In the genomic region with DNA sequence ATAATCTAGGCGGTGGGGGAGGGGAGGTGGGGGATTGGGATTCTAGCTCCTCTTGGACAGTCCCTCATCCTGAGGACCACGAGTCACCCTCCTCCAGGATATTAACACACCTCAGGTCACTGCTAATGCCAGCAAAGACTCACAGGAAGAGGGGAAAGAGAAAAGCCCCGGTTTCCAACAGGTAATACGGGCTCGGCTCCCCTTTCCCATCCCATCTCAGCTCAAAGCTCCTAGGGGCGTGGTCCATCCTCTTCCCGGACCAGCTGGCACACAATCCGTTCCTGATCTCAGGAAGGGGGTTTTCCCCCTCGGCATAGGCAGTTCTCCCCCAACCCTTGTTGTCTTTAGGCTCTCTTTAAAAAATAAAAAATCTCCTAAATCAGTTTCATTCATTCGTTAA, we compare ENCODE assay signal across 8 mouse cellular contexts. TPM values are rescaled to one million over a fixed set of nuclear protein-coding genes. Genes with fewer than 3 reads are reported as not detected.
DNase-seq lines count a peak whose midpoint lies in the region; ATAC-seq lines count a peak whose summit lies in the region.

No protein-coding gene starts in this region.

- H3K4me2 ChIP-seq in intestine, embryonic 14.5 days (ENCODE audit: low read length), result peak overlapping the region; percentile 71
- H3K4me2 ChIP-seq in neural tube, embryonic 12.5 days (replicated peaks), result peak overlapping the region; percentile 73

- peaks cover 17% of the 10 kb centered on the region; the same call in 1 of the 2 replicates for H3K4me1 ChIP-seq in intestine, embryonic 14.5 days (replicated peaks; ENCODE audit: control insufficient read depth, insufficient read depth, low read length)
- peaks cover 12% of the 10 kb centered on the region; the same call in 1 of the 2 replicates for H3K4me1 ChIP-seq in neural tube, embryonic 12.5 days

- no peaks in the 10 kb centered on the region for H3K9me3 ChIP-seq in intestine, embryonic 14.5 days (ENCODE audit: control insufficient read depth, low read length)
- no peaks in the 10 kb centered on the region for H3K9me3 ChIP-seq in neural tube, embryonic 12.5 days

- ATAC-seq in intestine, embryonic 14.5 days (replicated peaks; ENCODE audit: low FRiP score, low TSS enrichment, low read depth), result no peak
- peak; percentile 35; the same call in 1 of the 2 replicates for ATAC-seq in neural tube, embryonic 12.5 days (ENCODE audit: low FRiP score, low read depth)

- H3K36me3 ChIP-seq in intestine, embryonic 14.5 days (ENCODE audit: control insufficient read depth, insufficient read depth, low read length), result no peaks in the 10 kb centered on the region
- H3K36me3 ChIP-seq in neural tube, embryonic 12.5 days, result no peaks in the 10 kb centered on the region

- H3K27ac ChIP-seq in intestine, embryonic 14.5 days (ENCODE audit: low read depth), result no peak overlapping the region
- no peak overlapping the region; the same call in 1 of the 2 replicates for H3K27ac ChIP-seq in neural tube, embryonic 12.5 days

- peak; percentile 16 to 27 for DNase-seq in left cerebral cortex, postnatal 14 days (ENCODE audit: low spot score in 2 of 2)
- DNase-seq in left cerebral cortex, adult 8-10 months (ENCODE audit: low spot score in 2 of 2), result no peak
- DNase-seq in cerebellum, postnatal 36 days, result peak; percentile 56
- peak; percentile 56 for DNase-seq in intestine, embryonic 14.5 days (ENCODE audit: low spot score)
- DNase-seq in gastrocnemius, adult 18-20 months (ENCODE audit: low spot score), result no peak
- DNase-seq in adrenal gland, adult (ENCODE audit: inconsistent age in 2 of 2, low spot score in 1 of 2), result no peak
- no peak for DNase-seq in testis, postnatal 14 days (ENCODE audit: low spot score)

- under 1% methylated on average over 10 of the region's 10 CpGs for WGBS in intestine, embryonic 14.5 days
- WGBS in neural tube, embryonic 12.5 days, result under 1% methylated on average over 10 of the region's 10 CpGs

- intact Hi-C loops in left cerebral cortex, postnatal 14 days (cut with DNase I), result loop anchor here (10.0 kb wide), 1 partner anchor 105 kb away; no protein-coding TSS in a partner anchor

- peak overlapping the region; percentile 2 for H3K9ac ChIP-seq in intestine, embryonic 14.5 days (ENCODE audit: low read length)
- peak overlapping the region; percentile 54 for H3K9ac ChIP-seq in neural tube, embryonic 12.5 days

- H3K27me3 ChIP-seq in intestine, embryonic 14.5 days (replicated peaks; ENCODE audit: control insufficient read depth, insufficient read depth, low read length), result peaks cover 8% of the 10 kb centered on the region
- H3K27me3 ChIP-seq in neural tube, embryonic 12.5 days (replicated peaks), result no peaks in the 10 kb centered on the region

- peak overlapping the region; percentile 34 for H3K4me3 ChIP-seq in intestine, embryonic 14.5 days (ENCODE audit: low read depth, low read length)
- peak overlapping the region; percentile 43 for H3K4me3 ChIP-seq in neural tube, embryonic 12.5 days

RNA-seq across cellular contexts. Expression of a gene that starts 0.9 kb away (rescaled TPM):
- 100 to 1,000 TPM; 520 to 569 TPM for total RNA-seq in left cerebral cortex, postnatal 14 days (2021)
- 100 to 1,000 TPM; 291 to 337 (median 334) TPM for total RNA-seq in left cerebral cortex, adult 8-10 months (2022)
- polyA plus RNA-seq in intestine, embryonic 14.5 days (2014; fragmentation: Nextera tagmentation; extraction: Ambion mirVana), result 104 and 111 TPM in 2 replicates
- polyA plus RNA-seq in neural tube, embryonic 12.5 days (2016; fragmentation: Nextera tagmentation; extraction: Ambion mirVana), result 485 and 540 TPM in 2 replicates
- total RNA-seq in gastrocnemius, adult 18-20 months (2021), result under 1 TPM; 0.17 to 0.27 TPM

Comparison
In these comparisons a context has a peak if more than half of its experiments do, and no peak if none do; other contexts are left out.
1. DNase-seq: peak in left cerebral cortex, postnatal 14 days (2 of 2), cerebellum, postnatal 36 days (2 of 2) and intestine, embryonic 14.5 days (single experiment); none in left cerebral cortex, adult 8-10 months (0 of 2), gastrocnemius, adult 18-20 months (single experiment), adrenal gland, adult (0 of 2) and testis, postnatal 14 days (single experiment).
2. RNA of a gene that starts 0.9 kb away (total RNA-seq): 520 to 569 TPM in left cerebral cortex, postnatal 14 days and 291 to 337 TPM in left cerebral cortex, adult 8-10 months; 0.17 to 0.27 TPM in gastrocnemius, adult 18-20 months; every median in the first group is over 100 times any median in the second.